Mouse (Mus musculus) midbrain, postnatal 0 days (tissue): ENCODE measurements around the gene Hdac4. TPM values are rescaled to one million over a fixed set of nuclear protein-coding genes. Genes with fewer than 3 reads are reported as not detected.

Source experiments
- ATAC-seq: fragments of 200-750 bp; cut with Nextera tagmentation; 2 replicates; pipeline ENCODE4 v1.8.0; 2017; ENCODE audit warnings: moderate number of reproducible peaks, mild to moderate bottlenecking, moderate TSS enrichment, moderate library complexity; ENCODE audit not compliant: low FRiP score
- DNase-seq: peaks from one replicate; pipeline ENCODE4 v3.0.0-alpha.2; 2015; ENCODE audit warnings: low spot score
- H3K27ac ChIP-seq: fragments of 300-500 bp; sonication (generic); 2 replicates; pipeline ENCODE4 v1.5.1; 2014; ENCODE audit warnings: low read depth, mild to moderate bottlenecking, low read length, mixed read lengths
- H3K27me3 ChIP-seq: fragments of 300-500 bp; sonication (generic); 2 replicates; pipeline ENCODE4 v1.6.1; 2014; ENCODE audit warnings: low read length, control low read depth, mixed read lengths; ENCODE audit not compliant: insufficient read depth
- H3K36me3 ChIP-seq: fragments of 300-500 bp; sonication (generic); 2 replicates; pipeline ENCODE4 v1.6.1; 2014; ENCODE audit warnings: low read length, control low read depth, mixed read lengths; ENCODE audit not compliant: insufficient read depth
- H3K4me1 ChIP-seq: fragments of 300-500 bp; sonication (generic); 2 replicates; pipeline ENCODE4 v1.6.1; 2014; ENCODE audit warnings: mild to moderate bottlenecking, control low read depth, antibody characterized with exemption, low read length, mixed read lengths; ENCODE audit not compliant: insufficient read depth
- H3K4me2 ChIP-seq: fragments of 300-500 bp; sonication (generic); 2 replicates; pipeline ENCODE4 v1.6.1; 2014; ENCODE audit warnings: low read depth, mild to moderate bottlenecking, low read length, mixed read lengths; ENCODE audit not compliant: poor library complexity, severe bottlenecking
- H3K4me3 ChIP-seq: fragments of 300-500 bp; sonication (generic); 2 replicates; pipeline ENCODE4 v1.5.1; 2014; ENCODE audit warnings: low read depth, mild to moderate bottlenecking, low read length, moderate library complexity
- H3K9ac ChIP-seq: fragments of 300-500 bp; sonication (generic); replicated peaks from 2 replicates; pipeline ENCODE4 v1.6.1; 2014; ENCODE audit warnings: mild to moderate bottlenecking, low read length, moderate library complexity, mixed read lengths; ENCODE audit not compliant: poor library complexity, severe bottlenecking
- H3K9me3 ChIP-seq: fragments of 300-500 bp; sonication (generic); 2 replicates; pipeline ENCODE4 v1.6.1; 2016; ENCODE audit warnings: low read length, control low read depth
- CTCF ChIP-seq: IDR thresholded peaks from 2 replicates; pipeline ENCODE4 v1.5.1; 2016; ENCODE audit warnings: antibody characterized with exemption, mild to moderate bottlenecking
- WGBS: fragments of 180-500 bp; shearing (Covaris S2); extraction: QIAGEN DNeasy Blood & Tissue Kit; methylation state at CpG from one replicate; pipeline ENCODE4 v1.1.7; 2014; 5-methylcytosine and 5-hydroxymethylcytosine counted together
- polyA plus RNA-seq: library from polyadenylated mRNA; unstranded; fragments of >200 nt; fragmentation: Nextera tagmentation; extraction: Ambion mirVana; gene quantifications from 2 replicates; pipeline ENCODE4 v1.2.1, GENCODE M21; 2015
- total RNA-seq: library from RNA; depleted of rRNA; stranded (reverse); fragments of >200 nt; gene quantifications from 2 replicates; pipeline ENCODE4 v1.2.3, GENCODE M21; 2014

Gene Hdac4
- total and polyA plus RNA-seq, 2 experiments from 2014 or later: 18.1 to 51.8 TPM

DNA sequence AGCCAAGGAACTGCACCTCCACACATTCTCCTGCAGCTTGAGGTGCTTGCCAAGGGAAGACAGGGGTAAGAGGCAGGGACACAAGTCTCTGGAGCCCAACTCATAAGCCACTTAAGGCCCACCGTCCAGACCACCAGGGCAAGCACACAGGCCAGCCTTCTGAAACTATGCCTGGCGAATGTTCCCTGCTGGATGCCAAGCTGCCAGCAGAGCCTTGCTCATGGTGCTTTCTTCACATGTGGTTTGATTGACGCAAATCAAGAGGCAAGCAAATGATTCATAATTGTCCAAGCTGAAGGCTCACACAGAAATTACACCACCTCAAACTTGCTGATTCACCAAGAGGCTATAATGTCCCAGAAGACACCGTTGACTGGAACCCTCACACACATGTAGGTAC is 108.7 kb downstream of the Hdac4 start:
- H3K9me3 ChIP-seq: no peaks in the 10 kb centered on the region
- H3K4me2 ChIP-seq: no peak overlapping the region
- WGBS: 80% methylated on average over 4 of the region's 4 CpGs
- no peak overlapping the region for H3K9ac ChIP-seq
- no peak for DNase-seq
- ATAC-seq: no peak
- H3K4me3 ChIP-seq: no peak overlapping the region
- no peak overlapping the region for H3K27ac ChIP-seq
- no peaks in the 10 kb centered on the region for H3K36me3 ChIP-seq
- no peaks in the 10 kb centered on the region for H3K4me1 ChIP-seq
- no peak for TF ChIP-seq CTCF
- no peaks in the 10 kb centered on the region for H3K27me3 ChIP-seq

DNA sequence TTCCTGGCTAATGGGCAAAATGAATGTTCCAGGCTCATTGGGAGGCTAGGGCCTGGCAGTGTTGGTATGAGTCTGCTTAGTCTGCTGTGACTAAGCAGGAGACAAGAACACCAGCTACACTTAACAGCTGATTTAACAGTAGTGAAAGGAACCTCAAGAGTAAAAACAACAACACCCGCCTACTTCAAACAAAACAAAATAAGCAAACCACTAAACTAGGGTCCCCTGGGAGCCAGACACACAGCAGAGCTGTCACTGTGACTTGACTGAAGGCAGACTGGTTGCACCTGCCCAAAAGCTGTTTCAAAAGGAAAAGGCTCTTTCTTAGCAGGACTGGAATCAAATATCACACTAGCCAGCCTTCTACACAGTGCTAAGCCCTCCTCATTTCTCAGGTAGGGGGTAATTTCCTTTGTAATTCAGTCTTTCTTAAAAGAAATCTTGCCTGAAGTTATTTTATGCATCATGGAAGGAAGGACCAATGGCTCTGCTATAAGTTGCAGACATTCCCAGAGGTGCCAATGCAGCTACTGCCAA is 109.2 kb downstream of the Hdac4 start:
- H3K27ac ChIP-seq: no peak overlapping the region

DNA sequence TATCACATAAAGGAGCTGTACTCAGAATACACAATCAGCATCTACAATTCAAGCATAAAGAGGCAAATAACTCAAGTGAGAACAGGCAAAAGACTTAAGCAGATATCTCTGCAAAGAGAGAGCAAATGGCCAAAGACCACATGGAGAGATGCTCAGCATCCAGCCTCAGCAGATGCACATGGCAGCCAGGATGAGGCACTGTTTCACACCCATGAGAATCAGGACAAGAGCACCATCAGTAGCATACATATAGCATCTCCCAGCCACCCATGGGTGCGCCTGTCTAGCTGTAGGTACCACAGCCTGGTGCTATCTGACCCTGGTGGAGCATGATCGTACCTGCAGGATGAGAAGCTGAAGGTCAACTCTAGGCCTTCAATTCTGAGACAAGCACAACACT is 110.8 kb downstream of the Hdac4 start:
- Histone ChIP-seq H3K9ac (no peak overlapping the region), H3K27me3 (no peaks in the 10 kb centered on the region), H3K9me3 (no peaks in the 10 kb centered on the region), H3K4me2 (no peak overlapping the region), H3K4me1 (no peaks in the 10 kb centered on the region), H3K27ac (no peak overlapping the region), H3K36me3 (no peaks in the 10 kb centered on the region), H3K4me3 (no peak overlapping the region)
- WGBS: 100% methylated on average over 2 of the region's 2 CpGs
- DNase-seq (no peak), ATAC-seq (no peak)
- TF ChIP-seq CTCF: no peak

More for the DNA sequence above, 109.2 kb downstream of the Hdac4 start:
- Histone ChIP-seq H3K4me3 (no peak overlapping the region), H3K9ac (no peak overlapping the region), H3K27me3 (no peaks in the 10 kb centered on the region), H3K4me1 (no peaks in the 10 kb centered on the region), H3K36me3 (no peaks in the 10 kb centered on the region), H3K4me2 (no peak overlapping the region), H3K9me3 (no peaks in the 10 kb centered on the region)
- ATAC-seq (no peak), DNase-seq (no peak)
- 38% methylated on average over 1 of the region's 1 CpGs for WGBS
- TF ChIP-seq CTCF: no peak

DNA sequence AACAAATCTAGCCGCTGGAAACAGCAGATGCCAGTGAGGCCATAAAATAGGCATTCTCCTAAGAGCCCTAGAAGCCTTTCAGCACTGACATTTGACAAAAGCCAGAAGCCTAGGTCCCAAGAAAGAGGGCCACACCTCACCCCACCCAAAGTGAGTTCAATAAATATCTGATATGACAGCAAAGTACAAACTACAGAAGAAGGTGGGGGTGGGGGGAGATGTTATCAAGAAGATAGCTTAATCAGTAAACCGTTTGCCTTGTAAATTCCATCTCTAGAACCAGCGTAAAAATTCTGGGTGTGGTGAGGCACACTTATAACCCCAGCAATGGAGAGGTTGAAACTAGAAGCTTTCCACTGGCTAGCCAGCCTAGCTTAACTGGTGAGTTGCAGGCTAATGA is 111.5 kb downstream of the Hdac4 start:
- Histone ChIP-seq H3K36me3 (no peaks in the 10 kb centered on the region), H3K4me2 (no peak overlapping the region), H3K27me3 (no peaks in the 10 kb centered on the region), H3K27ac (no peak overlapping the region), H3K9ac (no peak overlapping the region), H3K9me3 (no peaks in the 10 kb centered on the region), H3K4me3 (no peak overlapping the region), H3K4me1 (no peaks in the 10 kb centered on the region)
- TF ChIP-seq CTCF: no peak
- DNase-seq (no peak), ATAC-seq (no peak)
- 75% methylated on average over 3 of the region's 3 CpGs for WGBS

DNA sequence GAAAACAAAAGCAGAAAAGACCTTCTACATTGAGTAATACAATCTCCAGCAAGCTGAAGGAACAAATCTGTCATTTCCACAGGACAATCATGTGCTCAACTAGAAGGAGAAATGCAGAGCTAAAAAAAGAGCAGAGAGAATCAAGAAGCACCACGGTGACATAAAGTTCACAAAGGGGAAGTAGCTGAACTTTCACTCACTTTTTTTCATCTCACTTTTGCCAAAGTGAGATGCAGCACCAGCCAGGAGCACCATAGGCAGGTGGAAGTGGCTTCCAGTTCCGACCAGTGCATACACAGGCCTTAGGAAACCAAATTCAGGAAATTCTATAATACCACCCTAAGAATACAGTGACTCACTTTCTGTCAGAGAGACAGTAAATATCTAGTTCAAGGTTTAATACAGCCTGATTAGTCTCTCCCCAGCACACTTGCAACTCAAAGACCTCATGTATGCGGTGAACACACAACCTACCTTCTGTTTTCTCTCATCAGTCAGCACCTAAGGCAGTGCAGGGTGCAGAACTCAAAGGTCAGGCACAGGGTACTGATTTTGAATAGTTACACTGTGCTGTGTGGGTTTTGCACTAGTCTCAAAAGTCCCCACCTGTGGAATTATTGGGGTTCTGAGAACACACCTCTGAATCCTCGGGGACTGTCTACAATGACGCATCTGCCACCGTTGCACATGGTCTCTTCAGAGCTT is 112.5 kb downstream of the Hdac4 start:
- DNase-seq (no peak), ATAC-seq (no peak)
- H3K36me3 ChIP-seq: no peaks in the 10 kb centered on the region
- H3K27ac ChIP-seq: no peak overlapping the region
- no peaks in the 10 kb centered on the region for H3K27me3 ChIP-seq
- H3K4me3 ChIP-seq: no peak overlapping the region
- H3K9ac ChIP-seq: no peak overlapping the region
- no peak overlapping the region for H3K4me2 ChIP-seq
- no peaks in the 10 kb centered on the region for H3K9me3 ChIP-seq
- TF ChIP-seq CTCF: no peak
- H3K4me1 ChIP-seq: no peaks in the 10 kb centered on the region
- WGBS: 76% methylated on average over 6 of the region's 6 CpGs

DNA sequence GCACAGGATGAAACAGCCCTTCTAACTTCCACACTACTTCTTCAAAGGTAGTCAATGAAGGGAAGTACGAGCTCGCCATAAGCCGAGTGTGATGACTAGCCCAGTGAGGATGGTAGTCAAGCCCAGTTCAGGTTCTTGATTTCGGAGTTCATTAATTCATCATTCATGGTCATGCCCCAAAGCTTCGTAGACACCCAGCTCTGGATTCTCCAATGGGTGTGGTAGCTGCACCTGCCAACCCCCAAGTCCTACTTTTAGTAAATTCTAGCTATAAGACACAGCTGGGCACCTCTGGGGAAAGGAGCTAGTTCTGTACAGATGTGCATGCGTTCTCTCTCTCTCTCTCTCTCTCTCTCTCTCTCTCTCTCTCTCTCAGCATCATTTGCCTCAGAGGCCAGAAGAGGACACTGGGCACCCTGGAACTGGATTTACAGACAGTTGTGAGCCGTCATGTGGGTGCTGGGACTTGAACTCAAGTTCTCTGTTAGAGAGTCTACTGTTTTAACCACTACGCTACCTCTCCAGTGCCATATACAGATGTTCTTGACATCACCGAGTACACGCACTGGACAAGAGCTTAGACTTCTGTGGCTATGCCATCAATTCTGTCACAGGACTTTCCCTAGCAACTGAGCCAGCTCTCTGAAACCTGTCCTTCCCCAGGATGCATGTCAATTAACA is 113.2 kb downstream of the Hdac4 start:
- no peaks in the 10 kb centered on the region for H3K36me3 ChIP-seq
- H3K4me2 ChIP-seq: no peak overlapping the region
- no peak overlapping the region for H3K4me3 ChIP-seq
- no peak overlapping the region for H3K9ac ChIP-seq
- no peaks in the 10 kb centered on the region for H3K4me1 ChIP-seq
- no peaks in the 10 kb centered on the region for H3K9me3 ChIP-seq
- no peak overlapping the region for H3K27ac ChIP-seq
- no peak for DNase-seq
- no peak for TF ChIP-seq CTCF
- WGBS: 94% methylated on average over 10 of the region's 10 CpGs
- H3K27me3 ChIP-seq: no peaks in the 10 kb centered on the region
- ATAC-seq: no peak
